Mouse (Mus musculus): Measurements from ENCODE around the gene Ceacam16.

- TF ChIP-seq POLR2A (IDR thresholded peaks at IDR 0.05; ENCODE audit: low read depth, low read length) (no peak), CTCF (conservative IDR thresholded peaks at IDR 0.05 in 1 of 2, IDR thresholded peaks at IDR 0.05 in 1 of 2; ENCODE audit: low read depth in 2 of 2, low read length in 2 of 2) (no peak), ZKSCAN1 (IDR thresholded peaks at IDR 0.05; ENCODE audit: borderline replicate concordance, low read depth, low read length) (no peak), EP300 (IDR thresholded peaks at IDR 0.05; ENCODE audit: low read length) (no peak), BHLHE40 (IDR thresholded peaks at IDR 0.05; ENCODE audit: low read depth, low read length) (no peak), MAFK (IDR thresholded peaks at IDR 0.05; ENCODE audit: insufficient replicate concordance, low read length) (no peak), TBP (conservative IDR thresholded peaks at IDR 0.05; ENCODE audit: low read depth, low read length) (no peak)
Observed at GRCm38 (mm10) chr7:19841686-19842413, 19.2 kb downstream of the Ceacam16 start.
